Mouse (Mus musculus): ENCODE measurements around the gene Agr2. TPM values are rescaled to one million over a fixed set of nuclear protein-coding genes. Genes with fewer than 3 reads are reported as not detected.
A peak's percentile ranks its signal among the peaks of the same experiment; 100 is the strongest.

Agr2 gene
- polyA plus RNA-seq, 1 experiment from 2014 or later = not detected

DNA sequence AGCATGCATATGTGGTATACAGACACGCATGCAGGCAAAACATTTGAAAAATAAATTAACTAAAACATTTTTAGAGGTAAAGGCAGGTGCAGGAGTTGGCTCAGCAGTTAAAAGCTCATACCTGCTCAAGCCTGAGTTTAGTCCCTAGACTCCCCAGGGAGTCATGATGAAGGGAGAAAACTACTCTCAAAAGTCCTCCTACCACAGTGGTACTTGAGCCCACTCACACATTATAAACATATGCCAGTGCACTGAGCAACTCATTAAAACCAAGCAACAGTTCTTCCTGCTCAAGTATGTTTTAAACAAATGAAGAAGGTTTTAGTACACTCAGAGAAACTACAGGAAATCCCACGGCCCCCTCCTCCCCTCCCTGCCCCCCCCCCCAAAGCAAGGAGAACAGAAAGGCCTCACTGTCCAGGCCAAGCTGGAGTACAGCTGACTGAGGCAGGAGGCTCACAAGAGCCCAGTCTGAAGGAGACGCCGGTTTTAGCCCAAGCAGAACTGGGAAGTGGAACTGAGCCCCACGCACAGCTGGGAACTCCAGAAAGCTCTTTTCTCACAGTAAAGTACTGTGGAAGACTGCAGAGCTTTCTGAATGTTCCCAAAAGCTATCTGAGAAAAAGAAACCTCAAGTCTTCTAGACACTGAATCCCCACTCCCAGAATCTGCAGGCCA, 36.4 kb downstream of the Agr2 start:
- H3K9ac ChIP-seq = no peak overlapping the region
- no peaks in the 10 kb centered on the region for H3K27me3 ChIP-seq (replicated peaks)
- no peaks in the 10 kb centered on the region for H3K9me3 ChIP-seq (replicated peaks)
- H3K4me2 ChIP-seq = no peak overlapping the region
- 32% methylated on average over 5 of the region's 5 CpGs for WGBS (ENCODE audit: insufficient replicate concordance)
- H3K4me1 ChIP-seq = peaks cover 21% of the 10 kb centered on the region
- ATAC-seq = no peak
- H3K4me3 ChIP-seq = no peak overlapping the region
- H3K27ac ChIP-seq = no peak overlapping the region
- no peaks in the 10 kb centered on the region for H3K36me3 ChIP-seq

DNA sequence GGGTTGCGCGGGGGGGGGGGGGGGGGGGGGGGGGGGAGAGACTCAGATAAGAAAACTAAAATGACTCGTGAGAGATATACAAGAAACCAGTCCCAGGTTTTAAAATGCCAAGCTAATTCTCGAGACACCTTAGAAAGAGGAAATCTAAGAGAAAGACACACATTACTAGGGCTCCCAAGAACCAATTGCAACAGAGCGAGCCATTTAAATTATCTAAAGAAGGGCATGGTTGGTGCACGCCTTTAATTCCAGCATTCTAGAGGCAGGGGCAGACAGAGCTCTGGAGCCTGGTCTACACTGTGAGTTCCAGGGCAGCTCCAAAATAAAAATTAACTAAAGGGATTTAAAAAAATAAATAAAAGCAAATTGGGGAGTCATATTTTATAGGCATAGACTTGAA, 37.0 kb downstream of the Agr2 start:
- ATAC-seq = no peak
- Histone ChIP-seq H3K4me1 (peaks cover 21% of the 10 kb centered on the region), H3K9ac (no peak overlapping the region), H3K36me3 (no peaks in the 10 kb centered on the region), H3K27ac (no peak overlapping the region), H3K4me2 (0 out of 2 replicates have a peak overlapping the region, but pooled peaks have one; percentile 22), H3K27me3 (replicated peaks) (no peaks in the 10 kb centered on the region), H3K9me3 (replicated peaks) (no peaks in the 10 kb centered on the region), H3K4me3 (no peak overlapping the region)
- WGBS (ENCODE audit: insufficient replicate concordance) = 33% methylated on average over 4 of the region's 6 CpGs

DNA sequence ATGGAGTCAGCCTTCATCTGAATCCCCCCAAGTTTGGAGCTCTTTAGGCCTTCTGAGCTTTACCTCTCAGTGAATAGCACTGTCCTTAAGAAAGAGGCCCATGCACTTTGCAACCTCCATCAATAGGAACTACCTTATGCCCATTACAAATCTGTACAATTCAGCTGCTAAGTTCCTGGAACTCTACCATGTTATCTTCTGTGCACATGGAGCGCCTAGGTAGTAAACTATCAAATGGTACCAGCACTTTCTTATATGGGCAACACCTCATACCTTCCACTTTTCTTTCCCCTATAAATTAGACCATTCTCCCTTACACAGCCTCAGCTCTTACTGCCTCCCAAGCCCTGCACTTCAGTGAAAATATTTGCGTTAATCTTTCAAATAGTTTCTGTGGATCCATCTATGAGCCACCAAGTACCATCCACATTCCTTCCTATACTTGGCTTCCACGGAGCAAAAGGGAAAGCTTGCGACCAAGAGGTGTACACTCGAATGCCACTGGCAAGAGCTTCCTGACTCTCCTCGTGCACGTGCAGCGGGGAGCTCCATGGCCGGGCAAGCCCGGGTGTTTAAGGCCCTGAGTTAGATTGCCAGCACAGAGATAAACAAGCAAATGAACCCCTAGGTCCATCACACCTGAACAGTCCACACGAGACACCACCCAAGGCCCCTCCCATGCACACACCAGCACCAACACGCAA, 38.1 kb downstream of the Agr2 start:
- Histone ChIP-seq H3K4me3 (no peak overlapping the region), H3K27ac (no peak overlapping the region), H3K9me3 (replicated peaks) (no peaks in the 10 kb centered on the region), H3K4me2 (no peak overlapping the region), H3K27me3 (replicated peaks) (no peaks in the 10 kb centered on the region), H3K36me3 (no peaks in the 10 kb centered on the region), H3K4me1 (peaks cover 21% of the 10 kb centered on the region), H3K9ac (no peak overlapping the region)
- WGBS (ENCODE audit: insufficient replicate concordance) = 76% methylated on average over 12 of the region's 12 CpGs
- peak; percentile 51 for ATAC-seq

DNA sequence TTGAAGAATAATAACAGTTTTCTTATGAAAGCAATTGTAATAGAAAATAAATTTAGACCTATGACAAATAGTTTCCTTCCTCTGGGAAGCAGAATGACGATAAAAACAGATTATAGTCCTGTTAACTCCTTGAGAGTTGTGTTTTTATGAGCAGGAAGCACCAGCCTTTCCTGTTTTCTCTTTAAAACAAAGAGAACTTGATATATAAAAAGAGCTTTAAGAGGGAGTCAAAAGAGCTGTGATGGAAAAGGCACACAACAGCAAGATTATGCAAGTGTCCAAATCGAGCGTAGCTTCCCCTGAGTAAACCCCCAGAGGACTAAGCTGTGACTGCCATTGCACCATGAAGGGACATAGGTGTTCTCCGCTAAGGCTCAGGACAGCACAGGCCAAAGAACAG, 39.7 kb downstream of the Agr2 start:
- no peak for ATAC-seq
- 77% methylated on average over 4 of the region's 4 CpGs for WGBS (ENCODE audit: insufficient replicate concordance)
- H3K4me2 ChIP-seq = no peak overlapping the region
- no peaks in the 10 kb centered on the region for H3K36me3 ChIP-seq
- no peaks in the 10 kb centered on the region for H3K9me3 ChIP-seq (replicated peaks)
- no peak overlapping the region for H3K4me3 ChIP-seq
- H3K9ac ChIP-seq = no peak overlapping the region
- no peaks in the 10 kb centered on the region for H3K27me3 ChIP-seq (replicated peaks)
- H3K27ac ChIP-seq = no peak overlapping the region
- H3K4me1 ChIP-seq = peaks cover 21% of the 10 kb centered on the region

DNA sequence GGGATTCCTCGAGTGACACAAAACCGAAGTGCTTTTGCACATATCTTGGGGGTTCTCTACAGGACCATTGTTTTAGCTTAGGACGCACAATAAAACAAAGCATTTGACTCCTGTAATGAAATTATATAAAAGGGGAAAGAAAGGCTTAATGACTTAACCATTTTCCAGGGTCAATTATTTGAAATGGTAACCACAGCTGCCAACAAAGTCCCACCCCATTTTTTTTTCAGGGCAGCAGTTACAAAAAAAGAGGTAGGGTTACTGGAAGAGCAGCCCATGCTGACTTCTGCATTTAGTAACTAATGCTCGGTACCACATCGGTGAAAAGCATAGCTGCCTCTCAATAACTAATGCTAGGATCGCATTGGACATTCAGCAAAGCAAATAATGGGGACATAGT, 42.8 kb downstream of the Agr2 start:
- Histone ChIP-seq H3K27me3 (replicated peaks) (no peaks in the 10 kb centered on the region), H3K4me3 (no peak overlapping the region), H3K4me1 (peaks cover 20% of the 10 kb centered on the region), H3K4me2 (no peak overlapping the region), H3K27ac (no peak overlapping the region), H3K36me3 (no peaks in the 10 kb centered on the region), H3K9me3 (replicated peaks) (no peaks in the 10 kb centered on the region), H3K9ac (no peak overlapping the region)
- no peak for ATAC-seq
- 74% methylated on average over 6 of the region's 6 CpGs for WGBS (ENCODE audit: insufficient replicate concordance)

DNA sequence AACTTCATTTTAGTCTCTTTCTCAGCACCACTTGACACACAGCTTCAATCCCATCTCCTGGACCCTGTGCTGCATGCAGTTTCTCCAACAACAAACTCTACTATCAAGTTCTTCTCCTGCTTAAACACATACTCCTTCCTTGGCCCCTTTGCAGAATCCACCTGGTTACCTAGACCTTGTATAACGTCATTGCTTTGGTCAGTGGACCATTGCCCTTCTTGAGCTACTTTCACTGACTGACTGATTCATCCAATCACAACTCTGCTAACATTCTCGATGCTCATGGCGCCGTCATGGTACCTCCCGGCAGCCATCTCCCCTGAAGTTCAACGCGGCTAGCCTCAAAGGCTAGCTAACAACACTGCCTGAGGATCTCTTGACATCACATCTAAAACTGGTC, 43.4 kb downstream of the Agr2 start:
- 87% methylated on average over 7 of the region's 7 CpGs for WGBS (ENCODE audit: insufficient replicate concordance)
- no peaks in the 10 kb centered on the region for H3K27me3 ChIP-seq (replicated peaks)
- no peak for ATAC-seq

DNA sequence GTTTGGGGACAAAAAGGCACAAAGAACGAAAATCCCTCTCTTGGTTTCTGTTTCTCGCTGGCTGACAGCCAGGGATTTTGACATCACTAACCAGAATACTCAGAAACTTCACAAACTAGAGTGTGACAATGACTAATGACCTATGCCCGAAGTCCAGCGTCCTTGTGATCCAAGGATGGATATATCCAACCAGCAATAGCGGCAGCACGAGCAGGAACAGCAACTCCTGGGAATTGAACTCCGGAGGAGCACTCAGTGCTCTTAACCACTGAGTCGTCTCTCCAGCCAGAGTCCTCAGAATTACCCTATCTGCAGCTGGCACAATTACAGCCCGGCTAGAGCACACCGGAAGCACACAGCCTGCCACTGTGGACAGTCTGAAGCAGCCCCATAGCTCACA, 44.1 kb downstream of the Agr2 start:
- no peak overlapping the region for H3K4me2 ChIP-seq
- no peaks in the 10 kb centered on the region for H3K27me3 ChIP-seq (replicated peaks)
- H3K36me3 ChIP-seq = no peaks in the 10 kb centered on the region
- H3K9ac ChIP-seq = no peak overlapping the region
- no peak overlapping the region for H3K27ac ChIP-seq
- 73% methylated on average over 10 of the region's 10 CpGs for WGBS (ENCODE audit: insufficient replicate concordance)
- ATAC-seq = no peak
- H3K4me3 ChIP-seq = no peak overlapping the region
- peaks cover 22% of the 10 kb centered on the region for H3K4me1 ChIP-seq
- no peaks in the 10 kb centered on the region for H3K9me3 ChIP-seq (replicated peaks)

More for the DNA sequence above, 43.4 kb downstream of the Agr2 start:
- peaks cover 20% of the 10 kb centered on the region for H3K4me1 ChIP-seq
- H3K9me3 ChIP-seq (replicated peaks) = no peaks in the 10 kb centered on the region
- H3K36me3 ChIP-seq = no peaks in the 10 kb centered on the region
- no peak overlapping the region for H3K4me2 ChIP-seq
- no peak overlapping the region for H3K27ac ChIP-seq
- no peak overlapping the region for H3K9ac ChIP-seq
- no peak overlapping the region for H3K4me3 ChIP-seq

DNA sequence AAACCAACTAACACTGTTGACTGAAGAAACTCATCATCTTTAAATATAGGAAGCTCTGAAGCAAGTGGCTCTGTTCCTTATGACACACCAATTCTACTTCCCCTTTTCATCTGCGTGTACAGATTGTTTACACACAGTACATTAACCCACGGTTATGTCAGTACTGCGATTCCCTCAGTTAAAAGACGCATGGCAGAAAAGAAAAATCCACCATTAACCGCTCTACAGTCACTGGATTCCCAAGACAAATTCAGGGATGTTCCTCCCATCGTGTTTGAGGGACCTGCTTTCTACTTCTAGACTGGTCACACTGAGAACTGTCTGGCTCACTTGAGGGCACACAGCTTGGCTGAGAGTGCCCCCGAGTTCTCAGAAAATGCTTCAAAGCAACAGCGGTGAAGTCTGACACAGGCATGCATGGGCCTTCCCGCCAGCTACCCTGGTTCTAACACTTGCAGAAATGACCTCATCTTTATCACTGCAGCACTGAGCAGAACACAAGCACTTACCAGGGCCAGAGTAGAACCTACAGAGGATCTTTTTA, 46.9 kb downstream of the Agr2 start:
- Histone ChIP-seq H3K27ac (no peak overlapping the region), H3K4me1 (peaks cover 25% of the 10 kb centered on the region), H3K27me3 (replicated peaks) (peaks cover 4% of the 10 kb centered on the region; the same call in 1 of the 2 replicates), H3K9ac (no peak overlapping the region), H3K9me3 (replicated peaks) (no peaks in the 10 kb centered on the region), H3K4me3 (no peak overlapping the region), H3K4me2 (0 out of 2 replicates have a peak overlapping the region, but pooled peaks have one; percentile 16), H3K36me3 (no peaks in the 10 kb centered on the region)
- 40% methylated on average over 9 of the region's 9 CpGs for WGBS (ENCODE audit: insufficient replicate concordance)
- ATAC-seq = no peak

DNA sequence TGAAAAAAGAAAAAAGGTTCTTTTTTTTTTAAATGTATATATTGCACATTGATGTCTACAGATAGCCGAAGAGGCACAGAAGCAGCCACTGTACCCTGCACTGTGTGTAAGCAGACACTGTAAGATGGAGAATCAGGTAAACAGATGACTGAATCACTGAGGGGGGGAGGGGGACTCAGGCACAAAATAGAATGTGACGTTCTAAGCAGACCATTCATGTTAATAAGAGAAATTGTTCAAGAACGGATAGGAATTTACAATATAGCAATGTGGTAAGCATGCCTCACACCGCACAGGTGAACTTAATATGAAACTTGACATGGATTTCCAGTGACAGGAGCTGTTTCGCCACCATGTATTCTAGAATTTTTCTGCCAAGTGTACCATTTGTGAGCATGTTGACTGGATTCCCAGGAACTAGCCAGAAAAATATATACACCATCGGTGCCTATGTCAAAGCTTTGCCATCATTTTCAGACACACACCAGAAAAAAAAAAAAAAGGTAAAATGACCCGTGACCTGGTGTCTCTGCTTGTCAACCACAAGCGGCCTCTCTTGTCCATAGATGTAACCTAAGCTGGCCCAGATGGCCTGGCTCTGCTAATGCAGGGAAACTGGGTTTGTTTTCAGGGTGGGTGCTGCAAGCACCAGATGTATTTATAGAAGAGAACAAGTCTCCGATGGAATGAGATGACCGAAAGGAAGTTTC, 48.0 kb downstream of the Agr2 start:
- Histone ChIP-seq H3K9me3 (replicated peaks) (no peaks in the 10 kb centered on the region), H3K4me1 (peaks cover 25% of the 10 kb centered on the region), H3K27ac (no peak overlapping the region), H3K4me3 (no peak overlapping the region), H3K36me3 (no peaks in the 10 kb centered on the region), H3K4me2 (peak overlapping the region; percentile 99), H3K9ac (no peak overlapping the region), H3K27me3 (replicated peaks) (peaks cover 4% of the 10 kb centered on the region; the same call in 1 of the 2 replicates)
- whole genome bisulfite sequencing (ENCODE audit: insufficient replicate concordance) = 68% methylated on average over 10 of the region's 10 CpGs
- no peak for ATAC-seq

DNA sequence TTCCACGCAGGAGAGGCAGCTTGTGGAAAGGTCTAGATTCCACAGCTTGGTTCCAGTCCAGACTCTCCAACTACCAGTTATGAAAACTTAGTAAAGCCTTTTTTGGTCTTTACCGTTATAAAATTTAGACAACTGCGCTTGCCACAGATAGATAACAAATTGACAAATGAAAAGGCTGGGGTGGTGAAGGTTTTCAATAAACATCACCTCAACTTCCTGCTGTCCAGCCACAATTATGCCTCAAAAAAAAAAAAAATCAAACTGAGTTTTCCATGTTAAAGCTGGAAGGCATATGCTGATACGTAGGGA, 48.5 kb downstream of the Agr2 start:
- Histone ChIP-seq H3K36me3 (no peaks in the 10 kb centered on the region), H3K9me3 (replicated peaks) (no peaks in the 10 kb centered on the region), H3K27ac (no peak overlapping the region), H3K4me3 (peak overlapping the region; percentile 75), H3K4me1 (peaks cover 30% of the 10 kb centered on the region), H3K9ac (no peak overlapping the region), H3K27me3 (replicated peaks) (peaks cover 4% of the 10 kb centered on the region; the same call in 1 of the 2 replicates), H3K4me2 (peak overlapping the region; percentile 99)
- 33% methylated on average over 4 of the region's 4 CpGs for WGBS (ENCODE audit: insufficient replicate concordance)
- ATAC-seq = no peak

DNA sequence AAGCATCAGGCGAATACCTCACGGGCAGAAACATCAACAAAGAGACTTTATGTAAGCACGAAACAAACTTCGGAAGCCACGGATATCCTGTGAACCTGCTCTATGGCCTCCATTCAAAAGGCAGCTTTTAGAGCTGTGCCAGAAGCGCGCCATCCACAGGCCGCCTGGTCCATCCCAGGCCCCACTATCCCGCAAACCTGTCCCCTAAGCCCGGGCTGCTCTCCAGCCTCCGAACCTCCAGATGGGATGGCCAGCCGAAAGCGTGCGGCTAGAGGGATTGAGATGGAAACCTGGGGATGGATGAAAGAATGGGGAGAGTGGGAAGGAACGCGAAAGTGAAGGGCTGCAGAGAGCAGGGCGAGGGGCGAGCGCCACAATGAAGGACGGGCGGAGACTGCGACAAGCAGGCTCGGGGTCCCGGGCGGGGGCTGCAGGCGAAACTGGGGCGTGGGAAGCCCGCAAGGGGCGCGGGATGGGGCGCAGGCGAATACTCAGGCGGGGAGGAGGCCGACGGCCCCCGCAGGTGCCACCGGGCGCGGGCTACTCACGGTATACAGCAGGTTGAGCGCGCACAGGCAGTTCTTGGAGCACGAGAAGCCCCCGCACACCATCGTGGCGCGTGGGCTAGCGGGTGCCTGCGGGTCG, 49.1 kb downstream of the Agr2 start:
- Histone ChIP-seq H3K4me1 (peaks cover 34% of the 10 kb centered on the region), H3K4me2 (peak overlapping the region; percentile 99), H3K4me3 (peak overlapping the region; percentile 75), H3K9ac (peak overlapping the region; percentile 79), H3K27me3 (replicated peaks) (peaks cover 4% of the 10 kb centered on the region; the same call in 1 of the 2 replicates), H3K9me3 (replicated peaks) (no peaks in the 10 kb centered on the region), H3K36me3 (no peaks in the 10 kb centered on the region), H3K27ac (no peak overlapping the region)
- peak; percentile 70 for ATAC-seq
- under 1% methylated on average over 47 of the region's 50 CpGs for WGBS (ENCODE audit: insufficient replicate concordance)
